Mouse (Mus musculus) CH12.LX (cell line): ENCODE measurements around the gene Plch1. TPM values are rescaled to one million over a fixed set of nuclear protein-coding genes. Genes with fewer than 3 reads are reported as not detected.

Experiments
- DNase-seq: peaks from one replicate; pipeline ENCODE4 v3.0.0-alpha.2; 2013; ENCODE audit errors: extremely low read depth
- H3K27ac ChIP-seq: 2 replicates; pipeline ENCODE4 v1.5.1; 2012; ENCODE audit warnings: low read depth, mild to moderate bottlenecking, control low read depth, moderate library complexity; ENCODE audit not compliant: insufficient read depth
- H3K27me3 ChIP-seq: replicated peaks from 2 replicates; pipeline ENCODE3; 2012; ENCODE audit warnings: inconsistent platforms
- H3K36me3 ChIP-seq, 2 experiments: replicated peaks in 1 of 2; 2 replicates each; pipeline versions ENCODE3 to v1.6.1; 2012; ENCODE audit warnings: inconsistent platforms in 1 of 2, low read length in 1 of 2, mild to moderate bottlenecking in 1 of 2, mixed read lengths in 1 of 2, moderate library complexity in 1 of 2; ENCODE audit not compliant: control insufficient read depth in 1 of 2, insufficient read depth in 1 of 2
- H3K4me1 ChIP-seq, 2 experiments: 2 replicates each; pipeline ENCODE4 v1.6.1; 2012; ENCODE audit warnings: inconsistent platforms in 1 of 2, moderate library complexity in 1 of 2; ENCODE audit not compliant: insufficient read depth in 2 of 2, control insufficient read depth in 1 of 2
- H3K4me2 ChIP-seq: 2 replicates; pipeline ENCODE4 v1.6.1; 2012; ENCODE audit warnings: low read depth, mild to moderate bottlenecking, control low read depth; ENCODE audit not compliant: poor library complexity, insufficient read depth, severe bottlenecking
- H3K4me3 ChIP-seq, 3 experiments: fragments of 150-350 bp in 1 of 3; sonication (generic) in 1 of 3; replicated peaks in 1 of 3; 2 replicates each; pipeline versions ENCODE3 to v1.5.1; 2011 to 2012; ENCODE audit warnings: low read depth in 2 of 3, low read length in 2 of 3, mild to moderate bottlenecking in 2 of 3, moderate library complexity in 2 of 3, control low read depth in 1 of 3, improper control_type of control experiment in 1 of 3, inconsistent platforms in 1 of 3, mixed read lengths in 1 of 3; ENCODE audit not compliant: poor library complexity in 1 of 3
- H3K79me2 ChIP-seq: replicated peaks from 2 replicates; pipeline ENCODE4 v1.6.1; 2012; ENCODE audit warnings: mild to moderate bottlenecking, moderate library complexity; ENCODE audit not compliant: control insufficient read depth, poor library complexity, insufficient read depth, severe bottlenecking; ENCODE audit errors: extremely low read depth
- H3K9ac ChIP-seq: 2 replicates; pipeline ENCODE4 v1.6.1; 2012; ENCODE audit warnings: low read depth, mild to moderate bottlenecking, control low read depth, moderate library complexity; ENCODE audit not compliant: insufficient read depth
- H3K9me3 ChIP-seq: replicated peaks from 2 replicates; pipeline ENCODE3; 2012; ENCODE audit warnings: low read length, inconsistent platforms, mixed read lengths
- BHLHE40 ChIP-seq: IDR thresholded peaks from 2 replicates; pipeline ENCODE4 v1.6.1; 2011; ENCODE audit warnings: mild to moderate bottlenecking, low read depth, low read length, improper control_type of control experiment
- CHD2 ChIP-seq: IDR thresholded peaks from 2 replicates; pipeline ENCODE4 v1.6.1; 2011; ENCODE audit warnings: low read length, improper control_type of control experiment
- CTCF ChIP-seq, 2 experiments: IDR thresholded peaks in 1 of 2; conservative IDR thresholded peaks in 1 of 2; 2 replicates each; pipeline ENCODE4 v1.5.1; 2011 to 2012; ENCODE audit warnings: low read depth in 2 of 2, low read length in 2 of 2, improper control_type of control experiment in 1 of 2, inconsistent platforms in 1 of 2, mild to moderate bottlenecking in 1 of 2, moderate library complexity in 1 of 2
- E2F4 ChIP-seq: IDR thresholded peaks from 2 replicates; pipeline ENCODE4 v1.6.1; 2011; ENCODE audit warnings: low read depth, low read length, improper control_type of control experiment; ENCODE audit not compliant: insufficient replicate concordance
- EP300 ChIP-seq: IDR thresholded peaks from 2 replicates; pipeline ENCODE4 v1.6.1; 2011; ENCODE audit warnings: low read length, improper control_type of control experiment
- ETS1 ChIP-seq: conservative IDR thresholded peaks from 2 replicates; pipeline ENCODE4 v1.6.1; 2012; ENCODE audit warnings: low read depth, mild to moderate bottlenecking, inconsistent platforms, low read length, improper control_type of control experiment, moderate library complexity
- HCFC1 ChIP-seq: IDR thresholded peaks from 2 replicates; pipeline ENCODE4 v1.6.1; 2012; ENCODE audit warnings: low read depth, mild to moderate bottlenecking, inconsistent platforms, low read length, improper control_type of control experiment
- IRF4 ChIP-seq: IDR thresholded peaks from 2 replicates; pipeline ENCODE4 v1.6.1; 2014; ENCODE audit warnings: low read depth, mild to moderate bottlenecking, inconsistent platforms, low read length, improper control_type of control experiment
- JUN ChIP-seq: IDR thresholded peaks from 2 replicates; pipeline ENCODE4 v1.6.1; 2011; ENCODE audit warnings: low read depth, mild to moderate bottlenecking, low read length, improper control_type of control experiment, moderate library complexity; ENCODE audit not compliant: insufficient read depth
- JUND ChIP-seq: conservative IDR thresholded peaks from 2 replicates; pipeline ENCODE4 v1.6.1; 2011; ENCODE audit warnings: low read depth, low read length, improper control_type of control experiment
- KAT2A ChIP-seq: IDR thresholded peaks from 2 replicates; pipeline ENCODE4 v1.6.1; 2012; ENCODE audit warnings: low read length, improper control_type of control experiment, inconsistent platforms; ENCODE audit not compliant: insufficient replicate concordance
- MAFK ChIP-seq: IDR thresholded peaks from 2 replicates; pipeline ENCODE4 v1.6.1; 2011; ENCODE audit warnings: low read length, improper control_type of control experiment; ENCODE audit not compliant: insufficient replicate concordance
- MAX ChIP-seq: IDR thresholded peaks from 2 replicates; pipeline ENCODE4 v1.6.1; 2011; ENCODE audit warnings: low read length, improper control_type of control experiment
- MAZ ChIP-seq: IDR thresholded peaks from 2 replicates; pipeline ENCODE4 v1.6.1; 2012; ENCODE audit warnings: low read depth, mild to moderate bottlenecking, inconsistent platforms, low read length, improper control_type of control experiment, moderate library complexity
- MEF2A ChIP-seq: IDR thresholded peaks from 2 replicates; pipeline ENCODE4 v1.6.1; 2014; ENCODE audit warnings: low read depth, mild to moderate bottlenecking, inconsistent platforms, low read length, improper control_type of control experiment, borderline replicate concordance
- MYC ChIP-seq: IDR thresholded peaks from 2 replicates; pipeline ENCODE4 v1.6.1; 2011; ENCODE audit warnings: low read depth, mild to moderate bottlenecking, improper control_type of control experiment, low read length
- POLR2AphosphoS2 ChIP-seq: IDR thresholded peaks from 2 replicates; pipeline ENCODE4 v1.6.1; 2011; ENCODE audit warnings: low read depth, low read length, improper control_type of control experiment
- RCOR1 ChIP-seq: conservative IDR thresholded peaks from 2 replicates; pipeline ENCODE4 v1.6.1; 2012; ENCODE audit warnings: low read depth, mild to moderate bottlenecking, inconsistent platforms, low read length, improper control_type of control experiment
- SMC3 ChIP-seq: IDR thresholded peaks from 2 replicates; pipeline ENCODE4 v1.6.1; 2011; ENCODE audit warnings: low read depth, low read length, improper control_type of control experiment
- USF1 ChIP-seq: IDR thresholded peaks from 2 replicates; pipeline ENCODE4 v1.6.1; 2014; ENCODE audit warnings: low read depth, mild to moderate bottlenecking, inconsistent platforms, low read length, improper control_type of control experiment
- ZC3H11A ChIP-seq: IDR thresholded peaks from 2 replicates; pipeline ENCODE4 v1.6.1; 2012; ENCODE audit warnings: low read depth, mild to moderate bottlenecking, inconsistent platforms, low read length, improper control_type of control experiment
- ZKSCAN1 ChIP-seq: IDR thresholded peaks from 2 replicates; pipeline ENCODE4 v1.6.1; 2012; ENCODE audit warnings: low read depth, inconsistent platforms, low read length, improper control_type of control experiment, borderline replicate concordance
- dilution Hi-C: fragments of 300-500 bp; cut with MboI; formaldehyde crosslinking; loops from 2 replicates; pipeline ENCODE4 v1.14.3; 2020; ENCODE audit warnings: low sequenced_read_pairs; ENCODE audit not compliant: extremely low pct_unique_long_range_greater_than_20kb, extremely low pct_ligation_motif_present
- in situ Hi-C: fragments of 300-500 bp; cut with MboI; formaldehyde crosslinking; loops from 3 replicates; pipeline ENCODE4 v1.14.3; 2019; ENCODE audit warnings: low sequenced_read_pairs, low pct_ligation_motif_present, low pct_unique_long_range_greater_than_20kb, mixed read lengths
- polyA plus RNA-seq: library from polyadenylated mRNA; unstranded; fragments of >175 nt; gene quantifications from 2 replicates; pipeline ENCODE4 v1.2.1, GENCODE M21; 2012; ENCODE audit warnings: low read depth; ENCODE audit not compliant: insufficient read length
- total RNA-seq, 2 experiments: library from RNA; depleted of rRNA; stranded (reverse); fragments of 300-350 nt in 1 of 2; fragments of >200 nt in 1 of 2; gene quantifications; 2 replicates each; pipeline ENCODE4 v1.2.3; 2012 to 2014

The Plch1 gene
- total and polyA plus RNA-seq, 3 experiments = 0.51 to 0.80 (median 0.59) TPM

DNA sequence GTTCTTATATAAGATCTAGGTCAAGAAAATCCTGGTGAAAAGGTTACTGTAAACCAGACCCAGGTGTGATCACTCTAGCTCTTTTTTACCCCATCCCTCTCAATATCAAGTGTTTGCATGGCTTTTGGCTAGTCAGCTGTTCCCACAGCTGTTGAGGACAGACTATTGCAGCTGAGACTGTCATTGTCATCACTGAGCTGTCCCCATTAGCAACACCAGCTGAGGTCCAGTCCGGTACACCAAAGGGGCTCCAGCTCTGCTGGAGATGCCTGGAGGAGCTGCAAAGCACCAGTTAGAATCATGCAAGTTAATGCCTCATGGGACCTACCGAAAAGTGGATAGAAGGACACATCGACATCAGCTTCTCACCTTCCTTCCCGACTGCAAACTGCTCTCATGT lies 206.5 kb downstream of the Plch1 start:
- H3K27ac ChIP-seq = no peak overlapping the region
- no peak for DNase-seq
- H3K36me3 ChIP-seq = no peaks in the 10 kb centered on the region
- TF ChIP-seq USF1 (no peak), MAZ (no peak), CHD2 (no peak), MEF2A (no peak), E2F4 (no peak), EP300 (no peak), JUN (no peak), ZC3H11A (no peak), MAX (no peak), HCFC1 (no peak), BHLHE40 (no peak)
- no peak overlapping the region for H3K9ac ChIP-seq
- no peak overlapping the region for H3K4me3 ChIP-seq
- dilution Hi-C loops (no loop called here), in situ Hi-C loops (no loop called here)
- H3K79me2 ChIP-seq = no peaks in the 10 kb centered on the region
- no peak overlapping the region for H3K4me2 ChIP-seq
- no peaks in the 10 kb centered on the region for H3K9me3 ChIP-seq
- H3K27me3 ChIP-seq = no peaks in the 10 kb centered on the region
- no peaks in the 10 kb centered on the region for H3K4me1 ChIP-seq

- no peaks in the 10 kb centered on the region for H3K27me3 ChIP-seq
- dilution Hi-C loops (no loop called here), in situ Hi-C loops (no loop called here)
- DNase-seq = no peak
- peaks cover 0 to 10% of the 10 kb centered on the region in 2 experiments; a peak in 2 of 4 replicates for H3K4me1 ChIP-seq
- no peak overlapping the region for H3K4me2 ChIP-seq
- no peak overlapping the region for H3K4me3 ChIP-seq
- no peaks in the 10 kb centered on the region for H3K36me3 ChIP-seq
- H3K27ac ChIP-seq = no peak overlapping the region
- TF ChIP-seq MEF2A = no peak
- TF ChIP-seq IRF4 = no peak
- no peak for TF ChIP-seq MYC
- no peak for TF ChIP-seq JUN
- H3K79me2 ChIP-seq = no peaks in the 10 kb centered on the region
- no peak overlapping the region for H3K9ac ChIP-seq
- no peaks in the 10 kb centered on the region for H3K9me3 ChIP-seq
These were observed 230.5 kb downstream of the Plch1 start for GRCm38 (mm10) chr3:63668779-63669178.

- no peak for DNase-seq
- dilution Hi-C loops = no loop called here
- in situ Hi-C loops = no loop called here
- no peak overlapping the region for H3K4me2 ChIP-seq
- H3K36me3 ChIP-seq = no peaks in the 10 kb centered on the region
- H3K27ac ChIP-seq = no peak overlapping the region
- peaks cover 0 to 10% of the 10 kb centered on the region in 2 experiments; a peak in 2 of 4 replicates for H3K4me1 ChIP-seq
- no peak for TF ChIP-seq JUND
- no peak for TF ChIP-seq RCOR1
- TF ChIP-seq MEF2A = no peak
- no peak for TF ChIP-seq ZC3H11A
- TF ChIP-seq KAT2A = no peak
- no peak for TF ChIP-seq POLR2AphosphoS2
- TF ChIP-seq ETS1 = no peak
- TF ChIP-seq IRF4 = no peak
- TF ChIP-seq SMC3 = no peak
- no peak for TF ChIP-seq ZKSCAN1
- no peak for TF ChIP-seq MAFK
- no peak for TF ChIP-seq CTCF (conservative IDR thresholded peaks at IDR 0.05 in 1 of 2, IDR thresholded peaks at IDR 0.05 in 1 of 2; ENCODE audit: low read depth in 2 of 2, low read length in 2 of 2)
- no peak overlapping the region for H3K9ac ChIP-seq
- no peak overlapping the region for H3K4me3 ChIP-seq
- H3K27me3 ChIP-seq = no peaks in the 10 kb centered on the region
- no peaks in the 10 kb centered on the region for H3K9me3 ChIP-seq
- H3K79me2 ChIP-seq = no peaks in the 10 kb centered on the region
These were observed 234.0 kb downstream of the Plch1 start for GRCm38 (mm10) chr3:63665307-63665706.
